Mouse (Mus musculus) kidney, postnatal 0 days (tissue): Measurements from ENCODE around the gene Ppp3r1. TPM values are rescaled to one million over a fixed set of nuclear protein-coding genes. Genes with fewer than 3 reads are reported as not detected.

ENCODE experiments used
- ATAC-seq: fragments of 200-750 bp; cut with Nextera tagmentation; replicated peaks from 2 replicates; pipeline ENCODE4 v1.8.0; 2017; ENCODE audit warnings: low read depth, moderate number of reproducible peaks, moderate TSS enrichment, moderate library complexity; ENCODE audit not compliant: low FRiP score
- DNase-seq: peaks from one replicate; pipeline ENCODE4 v3.0.0-alpha.2; 2016; ENCODE audit warnings: low spot score
- H3K27ac ChIP-seq: fragments of 300-500 bp; sonication (generic); 2 replicates; pipeline ENCODE4 v1.5.1; 2014; ENCODE audit warnings: mild to moderate bottlenecking
- H3K27me3 ChIP-seq: fragments of 300-500 bp; sonication (generic); 2 replicates; pipeline ENCODE4 v1.6.1; 2014; ENCODE audit warnings: low read length, mixed read lengths; ENCODE audit not compliant: insufficient read depth
- H3K36me3 ChIP-seq: fragments of 300-500 bp; sonication (generic); 2 replicates; pipeline ENCODE4 v1.6.1; 2014; ENCODE audit warnings: low read length, mixed read lengths; ENCODE audit not compliant: insufficient read depth
- H3K4me1 ChIP-seq: fragments of 300-500 bp; sonication (generic); replicated peaks from 2 replicates; pipeline ENCODE4 v1.6.1; 2014; ENCODE audit warnings: antibody characterized with exemption, low read length, mixed read lengths; ENCODE audit not compliant: insufficient read depth
- H3K4me2 ChIP-seq: fragments of 300-500 bp; sonication (generic); 2 replicates; pipeline ENCODE4 v1.6.1; 2014; ENCODE audit warnings: mild to moderate bottlenecking, low read length, moderate library complexity, mixed read lengths
- H3K4me3 ChIP-seq: fragments of 300-500 bp; sonication (generic); replicated peaks from 2 replicates; pipeline ENCODE4 v1.5.1; 2014; ENCODE audit warnings: low read depth, low read length
- H3K9ac ChIP-seq: fragments of 300-500 bp; sonication (generic); 2 replicates; pipeline ENCODE4 v1.6.1; 2014; ENCODE audit warnings: low read depth, low read length
- H3K9me3 ChIP-seq: fragments of 300-500 bp; sonication (generic); replicated peaks from 2 replicates; pipeline ENCODE4 v1.6.1; 2016; ENCODE audit warnings: low read length, inconsistent platforms, mixed read lengths
- CTCF ChIP-seq: IDR thresholded peaks from 2 replicates; pipeline ENCODE4 v1.5.1; 2016; ENCODE audit warnings: antibody characterized with exemption, low read depth, mild to moderate bottlenecking, moderate library complexity
- WGBS: fragments of 180-500 bp; shearing (Covaris S2); extraction: QIAGEN DNeasy Blood & Tissue Kit; methylation state at CpG from one replicate; pipeline ENCODE4 v1.1.7; 2014; 5-methylcytosine and 5-hydroxymethylcytosine counted together
- polyA plus RNA-seq: library from polyadenylated mRNA; unstranded; fragments of >200 nt; fragmentation: Nextera tagmentation; extraction: Ambion mirVana; gene quantifications from 2 replicates; pipeline ENCODE4 v1.2.1, GENCODE M21; 2015

Ppp3r1 gene
- polyA plus RNA-seq, result 103 and 105 TPM in 2 replicates

- no peaks in the 10 kb centered on the region for H3K27me3 ChIP-seq
- peak within 1 kb of the TSS; percentile 68 for H3K4me2 ChIP-seq
- H3K27ac ChIP-seq, result peak within 1 kb of the TSS; percentile 97
- WGBS, result under 1% methylated on average over 81 of the region's 89 CpGs
- no peaks in the 10 kb centered on the region for H3K36me3 ChIP-seq
- no peaks in the 10 kb centered on the region for H3K9me3 ChIP-seq
- TF ChIP-seq CTCF, result no peak; the same call in 1 of the 2 replicates
- peak within 1 kb of the TSS; percentile 99 for H3K9ac ChIP-seq
- peak within 1 kb of the TSS; percentile 99 for H3K4me3 ChIP-seq
- peak; percentile 98 for DNase-seq
- peak; percentile 99 for ATAC-seq
- H3K4me1 ChIP-seq, result peaks cover 10% of the 10 kb centered on the region
Measured at GRCm38 (mm10) chr11:17158858-17159737, at the start of gene Ppp3r1. Ppp3r1 (plus strand) TSS chr11:17159263.

DNA sequence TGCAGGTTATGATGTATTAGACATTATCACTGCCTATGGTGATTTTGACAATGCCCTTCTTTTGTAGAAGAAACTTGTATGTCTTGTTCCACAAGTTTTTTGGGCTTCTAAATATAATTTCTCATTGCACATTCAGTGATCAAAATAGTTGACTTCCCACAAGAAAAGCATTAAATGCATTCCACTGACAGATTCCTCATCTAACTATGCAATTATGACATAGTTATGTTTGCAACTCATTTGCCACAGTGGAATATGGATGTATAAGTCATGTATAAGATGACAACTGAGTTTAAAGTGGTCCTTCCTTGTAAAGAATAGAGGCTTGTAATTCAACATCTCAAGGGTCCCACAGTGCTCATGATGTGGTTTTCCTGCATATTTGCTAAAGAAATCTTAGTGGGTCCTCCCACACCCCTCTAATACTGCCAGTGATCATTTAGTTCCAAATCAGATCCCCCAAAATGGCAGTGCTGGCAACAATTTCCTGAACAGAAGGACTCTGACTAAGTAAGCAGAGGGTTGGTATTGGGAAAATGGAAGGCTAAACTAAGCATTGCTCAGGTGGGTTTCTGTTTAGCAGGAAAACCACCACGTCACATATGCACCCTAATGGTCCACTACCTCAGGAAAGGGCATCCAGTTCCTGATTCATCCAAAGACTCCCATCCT is 46.5 kb upstream of the Ppp3r1 start:
- 59% methylated on average over 1 of the region's 1 CpGs for WGBS
- Histone ChIP-seq H3K27me3 (no peaks in the 10 kb centered on the region), H3K4me3 (no peak overlapping the region), H3K4me1 (no peaks in the 10 kb centered on the region), H3K36me3 (no peaks in the 10 kb centered on the region), H3K9ac (no peak overlapping the region), H3K9me3 (no peaks in the 10 kb centered on the region), H3K4me2 (no peak overlapping the region), H3K27ac (no peak overlapping the region)
- ATAC-seq (no peak), DNase-seq (no peak)
- no peak for TF ChIP-seq CTCF

GRCm38 (mm10) chr11:17126418-17126817 is 32.6 kb upstream of the Ppp3r1 start:
- Histone ChIP-seq H3K27ac (no peak overlapping the region), H3K9me3 (no peaks in the 10 kb centered on the region), H3K9ac (no peak overlapping the region), H3K4me2 (no peak overlapping the region), H3K36me3 (no peaks in the 10 kb centered on the region), H3K4me3 (no peak overlapping the region), H3K27me3 (no peaks in the 10 kb centered on the region), H3K4me1 (no peaks in the 10 kb centered on the region)
- DNase-seq, result no peak
- 31% methylated on average over 2 of the region's 2 CpGs for WGBS
- no peak for TF ChIP-seq CTCF
- no peak for ATAC-seq

DNA sequence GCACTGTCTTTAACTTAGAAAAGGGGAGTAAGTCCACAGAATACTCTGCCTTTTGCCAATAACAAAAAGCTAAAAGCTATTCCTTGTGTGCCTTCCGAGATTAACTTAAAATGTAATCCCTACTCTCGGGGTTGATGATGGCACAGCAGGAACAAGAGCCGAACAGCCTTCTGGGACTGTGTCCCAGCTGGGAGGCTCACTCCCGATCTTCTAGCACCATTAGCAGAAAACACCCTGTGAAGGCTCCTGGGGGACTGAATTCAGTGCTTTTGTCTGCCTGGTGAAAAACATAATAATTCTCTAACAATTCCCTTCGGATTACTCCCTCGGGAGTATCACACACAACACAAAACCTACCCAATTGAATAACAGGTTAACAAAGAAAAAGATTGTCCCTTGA is 23.4 kb upstream of the Ppp3r1 start:
- TF ChIP-seq CTCF, result no peak

GRCm38 (mm10) chr11:17138306-17139033 is 20.6 kb upstream of the Ppp3r1 start:
- no peak overlapping the region for H3K9ac ChIP-seq
- no peak for TF ChIP-seq CTCF
- no peaks in the 10 kb centered on the region for H3K36me3 ChIP-seq
- H3K4me2 ChIP-seq, result no peak overlapping the region
- H3K9me3 ChIP-seq, result no peaks in the 10 kb centered on the region
- no peak overlapping the region for H3K27ac ChIP-seq
- ATAC-seq, result no peak
- 37% methylated on average over 6 of the region's 6 CpGs for WGBS
- no peak overlapping the region for H3K4me3 ChIP-seq
- H3K4me1 ChIP-seq, result no peaks in the 10 kb centered on the region
- no peaks in the 10 kb centered on the region for H3K27me3 ChIP-seq
- DNase-seq, result peak; percentile 3

More for the DNA sequence above, 23.4 kb upstream of the Ppp3r1 start:
- no peak overlapping the region for H3K27ac ChIP-seq
- H3K4me2 ChIP-seq, result no peak overlapping the region
- DNase-seq (no peak), ATAC-seq (no peak)
- no peak overlapping the region for H3K4me3 ChIP-seq
- H3K9me3 ChIP-seq, result no peaks in the 10 kb centered on the region
- H3K27me3 ChIP-seq, result no peaks in the 10 kb centered on the region
- no peaks in the 10 kb centered on the region for H3K4me1 ChIP-seq
- H3K36me3 ChIP-seq, result no peaks in the 10 kb centered on the region
- H3K9ac ChIP-seq, result no peak overlapping the region
- WGBS, result 48% methylated on average over 6 of the region's 6 CpGs

DNA sequence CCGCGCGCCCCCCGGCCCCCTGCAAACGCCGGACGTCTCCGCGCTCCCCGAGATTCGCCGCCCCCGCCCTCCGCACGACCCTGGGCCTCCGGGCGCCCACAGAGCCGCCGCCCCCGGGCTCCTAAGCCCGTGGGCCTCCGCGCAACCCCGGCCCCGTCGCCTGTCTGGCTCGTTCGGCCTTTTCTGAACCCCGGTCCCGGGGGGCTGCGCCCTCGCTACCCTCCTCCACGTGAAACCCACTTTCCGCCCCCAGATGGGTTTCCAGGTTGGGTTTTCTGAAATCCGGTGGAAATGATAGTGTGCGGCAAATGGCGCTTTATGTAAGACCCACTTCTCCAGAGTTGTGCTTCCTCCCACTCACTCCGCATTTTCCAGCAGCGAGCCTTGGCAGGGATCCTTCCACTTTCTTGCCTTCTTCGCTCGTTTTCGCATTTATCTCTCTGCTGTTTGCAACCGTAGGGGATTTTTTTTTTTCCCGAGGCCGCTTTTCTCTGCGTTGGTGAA is 727 bp downstream of the Ppp3r1 start:
- DNase-seq (peak; percentile 46), ATAC-seq (peak; percentile 10; the same call in 1 of the 2 replicates)
- no peak for TF ChIP-seq CTCF
- Histone ChIP-seq H3K4me2 (peak overlapping the region; percentile 68), H3K4me3 (peak overlapping the region; percentile 99), H3K27ac (peak overlapping the region; percentile 97), H3K9ac (peak overlapping the region; percentile 99), H3K9me3 (no peaks in the 10 kb centered on the region), H3K36me3 (no peaks in the 10 kb centered on the region), H3K4me1 (peaks cover 10% of the 10 kb centered on the region), H3K27me3 (no peaks in the 10 kb centered on the region)
- 1% methylated on average over 39 of the region's 46 CpGs for WGBS
